Mouse (Mus musculus) bone marrow, adult 2 months (tissue): ENCODE data around the gene Plekhg5. TPM values are rescaled to one million over a fixed set of nuclear protein-coding genes. Genes with fewer than 3 reads are reported as not detected.

ENCODE experiments used
- H3K27ac ChIP-seq: fragments of 200-500 bp; 2 replicates; pipeline ENCODE4 v1.5.1; 2012; ENCODE audit warnings: low read depth, mild to moderate bottlenecking, control low read depth, inconsistent platforms, low read length; ENCODE audit not compliant: control insufficient read depth, poor library complexity, insufficient read depth
- H3K4me1 ChIP-seq: fragments of 200-500 bp; 2 replicates; pipeline ENCODE4 v1.6.1; 2011; ENCODE audit warnings: low read length; ENCODE audit not compliant: control insufficient read depth, insufficient read depth
- H3K4me3 ChIP-seq: fragments of 200-500 bp; replicated peaks from 2 replicates; pipeline ENCODE3; 2011; ENCODE audit warnings: mild to moderate bottlenecking, low read depth, low read length, control low read depth; ENCODE audit not compliant: control insufficient read depth
- CTCF ChIP-seq: fragments of 200-500 bp; IDR thresholded peaks from 2 replicates; pipeline ENCODE4 v1.5.1; 2011; ENCODE audit warnings: low read length, control low read depth; ENCODE audit not compliant: control insufficient read depth, insufficient read depth
- POLR2A ChIP-seq: fragments of 200-500 bp; IDR thresholded peaks from 2 replicates; pipeline ENCODE4 v1.6.1; 2011; ENCODE audit warnings: low read depth, mild to moderate bottlenecking, control low read depth, low read length, borderline replicate concordance; ENCODE audit not compliant: control insufficient read depth
- WGBS: fragments of 180-500 bp; shearing (Covaris S2); methylation state at CpG from one replicate; pipeline ENCODE4 v1.1.7; 2018; 5-methylcytosine and 5-hydroxymethylcytosine counted together
- polyA plus RNA-seq: library from polyadenylated mRNA; stranded (reverse); fragments of >200 nt; gene quantifications from 2 replicates; pipeline ENCODE4 v1.2.4, GENCODE M21; 2011; ENCODE audit warnings: low replicate concordance; ENCODE audit not compliant: missing spikeins, insufficient read depth, insufficient read length

Plekhg5 gene
- polyA plus RNA-seq, 1 experiment: 6.6 TPM

DNA sequence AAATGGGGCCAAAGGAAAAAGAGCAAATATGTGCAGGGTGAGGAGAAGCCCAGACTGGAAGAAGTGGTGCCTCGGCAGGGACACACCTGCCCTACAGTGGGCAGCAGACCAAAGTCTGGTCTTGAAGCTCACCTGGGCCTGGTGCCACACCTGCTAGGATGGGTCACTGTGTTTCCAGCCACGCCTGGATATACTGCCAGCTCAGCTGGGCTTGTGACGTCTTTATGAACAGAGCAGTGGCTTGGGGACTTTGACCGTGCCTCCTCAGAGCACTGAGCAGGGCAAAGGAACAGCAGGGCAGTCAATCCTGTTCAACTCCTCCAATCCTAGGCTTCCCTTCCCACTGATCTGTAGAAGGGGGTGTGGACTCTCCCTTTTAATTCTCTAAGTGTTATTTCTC, 88.5 kb downstream of the Plekhg5 start:
- no peak overlapping the region for H3K4me3 ChIP-seq
- TF ChIP-seq CTCF: no peak
- TF ChIP-seq POLR2A: no peak
- H3K27ac ChIP-seq: no peak overlapping the region
- no peaks in the 10 kb centered on the region; the same call in 1 of the 2 replicates for H3K4me1 ChIP-seq
- WGBS: 77% methylated on average over 4 of the region's 4 CpGs

DNA sequence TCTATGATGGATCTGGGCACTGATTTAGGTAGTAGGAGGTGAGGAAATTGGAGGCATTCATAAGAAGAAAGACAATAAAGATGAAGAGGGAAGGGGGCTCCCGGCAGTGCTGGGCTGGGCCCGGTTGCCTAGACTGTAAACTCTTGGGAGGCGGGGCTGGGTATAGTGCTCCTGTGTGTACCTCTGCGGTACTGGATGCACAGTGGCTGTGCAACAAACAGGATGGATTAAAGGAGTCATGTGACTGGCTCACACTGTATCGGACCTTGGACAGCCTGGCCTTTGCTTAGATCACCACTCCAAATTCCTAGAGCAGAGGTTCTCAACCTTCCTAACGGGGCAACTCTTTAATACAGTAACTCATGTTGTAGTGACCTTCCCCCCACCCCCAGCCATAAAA, 89.3 kb downstream of the Plekhg5 start:
- Histone ChIP-seq H3K4me1 (no peaks in the 10 kb centered on the region; the same call in 1 of the 2 replicates), H3K4me3 (no peak overlapping the region), H3K27ac (no peak overlapping the region)
- WGBS: 82% methylated on average over 6 of the region's 6 CpGs
- TF ChIP-seq CTCF: no peak
- no peak for TF ChIP-seq POLR2A

- WGBS: 30% methylated on average over 2 of the region's 2 CpGs
- TF ChIP-seq CTCF: no peak
- Histone ChIP-seq H3K27ac (no peak overlapping the region), H3K4me3 (no peak overlapping the region), H3K4me1 (no peaks in the 10 kb centered on the region; the same call in 1 of the 2 replicates)
These were observed 90.5 kb downstream of the Plekhg5 start for GRCm38 (mm10) chr4:152162748-152163147.

Other genes starting within 250 kb of the Plekhg5 start
- gene Camta1, start 210.6 kb upstream of the Plekhg5 start, polyA plus RNA-seq: 26.6 and 28.3 TPM in 2 replicates
- gene Dnajc11, start 138.8 kb upstream of the Plekhg5 start, polyA plus RNA-seq: 50.8 and 79.8 TPM in 2 replicates
- 16.4 and 23.6 TPM in 2 replicates for gene Thap3, start 83.5 kb upstream of the Plekhg5 start, polyA plus RNA-seq
- 1.9 and 2.8 TPM in 2 replicates for gene Phf13, start 76.2 kb upstream of the Plekhg5 start, polyA plus RNA-seq
- gene Klhl21, start 63.7 kb upstream of the Plekhg5 start, polyA plus RNA-seq: 3.5 and 6.6 TPM in 2 replicates
- 7.7 and 21.0 TPM in 2 replicates for gene Zbtb48, start 44.8 kb upstream of the Plekhg5 start, polyA plus RNA-seq
- 1.0 TPM in 1 of 2 replicates, not detected in the other for gene Tas1r1, start 33.9 kb upstream of the Plekhg5 start, polyA plus RNA-seq
- gene Nol9, start 33.2 kb upstream of the Plekhg5 start, polyA plus RNA-seq: 8.1 and 11.9 TPM in 2 replicates
- 2.6 and 3.3 TPM in 2 replicates for gene Tnfrsf25, start 43.4 kb downstream of the Plekhg5 start, polyA plus RNA-seq
- 0.61 TPM in 1 of 2 replicates, not detected in the other for gene Espn, start 79.9 kb downstream of the Plekhg5 start, polyA plus RNA-seq
- gene Hes2, start 86.4 kb downstream of the Plekhg5 start, polyA plus RNA-seq: not detected in 2 replicates
- 12.4 and 32.0 TPM in 2 replicates for gene Acot7, start 105.6 kb downstream of the Plekhg5 start, polyA plus RNA-seq
- 1.4 and 4.1 TPM in 2 replicates for gene Gpr153, start 201.7 kb downstream of the Plekhg5 start, polyA plus RNA-seq
- gene Hes3, start 219.2 kb downstream of the Plekhg5 start, polyA plus RNA-seq: not detected in 2 replicates
- 5.0 and 7.8 TPM in 2 replicates for gene Icmt, start 224.7 kb downstream of the Plekhg5 start, polyA plus RNA-seq
- not detected in 2 replicates for gene Rnf207, start 246.5 kb downstream of the Plekhg5 start, polyA plus RNA-seq